Mouse (Mus musculus) lung, embryonic 14.5 days (tissue): ENCODE data around the gene Hoxd3. TPM values are rescaled to one million over a fixed set of nuclear protein-coding genes. Genes with fewer than 3 reads are reported as not detected.

Source experiments
- ATAC-seq: fragments of 200-750 bp; cut with Nextera tagmentation; 2 replicates; pipeline ENCODE4 v1.8.0; 2017; ENCODE audit warnings: mild to moderate bottlenecking, moderate TSS enrichment, moderate library complexity; ENCODE audit not compliant: insufficient read depth
- DNase-seq: peaks from one replicate; pipeline ENCODE4 v3.0.0-alpha.2; 2015
- H3K27ac ChIP-seq: fragments of 300-500 bp; sonication (generic); 2 replicates; pipeline ENCODE4 v1.5.1; 2014; ENCODE audit warnings: low read depth, mild to moderate bottlenecking, moderate library complexity
- H3K27me3 ChIP-seq: fragments of 300-500 bp; sonication (generic); 2 replicates; pipeline ENCODE4 v1.6.1; 2014; ENCODE audit warnings: low read length, control low read depth; ENCODE audit not compliant: insufficient read depth
- H3K36me3 ChIP-seq: fragments of 300-500 bp; sonication (generic); 2 replicates; pipeline ENCODE4 v1.6.1; 2014; ENCODE audit warnings: control low read depth; ENCODE audit not compliant: insufficient read depth
- H3K4me1 ChIP-seq: fragments of 300-500 bp; sonication (generic); 2 replicates; pipeline ENCODE4 v1.6.1; 2014; ENCODE audit warnings: antibody characterized with exemption, control low read depth; ENCODE audit not compliant: insufficient read depth
- H3K4me2 ChIP-seq: fragments of 300-500 bp; sonication (generic); 2 replicates; pipeline ENCODE4 v1.6.1; 2014; ENCODE audit warnings: mild to moderate bottlenecking
- H3K4me3 ChIP-seq: fragments of 300-500 bp; sonication (generic); 2 replicates; pipeline ENCODE4 v1.5.1; 2014; ENCODE audit warnings: low read depth, low read length
- H3K9ac ChIP-seq: fragments of 300-500 bp; sonication (generic); 2 replicates; pipeline ENCODE4 v1.6.1; 2014
- H3K9me3 ChIP-seq: fragments of 300-500 bp; sonication (generic); 2 replicates; pipeline ENCODE4 v1.6.1; 2016; ENCODE audit warnings: low read depth, low read length, control low read depth
- CTCF ChIP-seq: IDR thresholded peaks from 2 replicates; pipeline ENCODE4 v1.5.1; 2016; ENCODE audit warnings: antibody characterized with exemption, low read depth
- WGBS: fragments of 180-500 bp; shearing (Covaris S2); extraction: QIAGEN DNeasy Blood & Tissue Kit; methylation state at CpG from one replicate; pipeline ENCODE4 v1.1.7; 2014; 5-methylcytosine and 5-hydroxymethylcytosine counted together
- polyA plus RNA-seq: library from polyadenylated mRNA; unstranded; fragments of >200 nt; fragmentation: Nextera tagmentation; extraction: Ambion mirVana; gene quantifications from 2 replicates; pipeline ENCODE4 v1.2.1, GENCODE M21; 2014

Hoxd3 gene
- polyA plus RNA-seq, 1 experiment from 2014 or later = not detected

- DNase-seq (no peak), ATAC-seq (no peak)
- TF ChIP-seq CTCF = no peak
- peaks cover 99% of the 10 kb centered on the region for H3K27me3 ChIP-seq
- H3K9me3 ChIP-seq = no peaks in the 10 kb centered on the region
- H3K27ac ChIP-seq = no peak overlapping the region
- WGBS = 1% methylated on average over 3 of the region's 3 CpGs
- no peak overlapping the region for H3K4me3 ChIP-seq
- no peaks in the 10 kb centered on the region for H3K36me3 ChIP-seq
- no peak overlapping the region for H3K4me2 ChIP-seq
- no peaks in the 10 kb centered on the region for H3K4me1 ChIP-seq
- H3K9ac ChIP-seq = no peak overlapping the region
Observed at GRCm38 (mm10) chr2:74669230-74669578, 42.5 kb upstream of the Hoxd3 start.

GRCm38 (mm10) chr2:74669650-74670235 lies 42.0 kb upstream of the Hoxd3 start:
- Histone ChIP-seq H3K36me3 (no peaks in the 10 kb centered on the region), H3K4me2 (no peak overlapping the region), H3K4me3 (no peak overlapping the region), H3K4me1 (no peaks in the 10 kb centered on the region), H3K27me3 (peaks cover 99% of the 10 kb centered on the region), H3K27ac (no peak overlapping the region), H3K9me3 (no peaks in the 10 kb centered on the region), H3K9ac (no peak overlapping the region)
- no peak for DNase-seq
- WGBS = 1% methylated on average over 14 of the region's 14 CpGs
- no peak for ATAC-seq
- no peak for TF ChIP-seq CTCF

- no peak overlapping the region for H3K9ac ChIP-seq
Observed at GRCm38 (mm10) chr2:74670632-74671188, 41.0 kb upstream of the Hoxd3 start.

GRCm38 (mm10) chr2:74671847-74672246 lies 39.9 kb upstream of the Hoxd3 start:
- H3K4me1 ChIP-seq = no peaks in the 10 kb centered on the region
- H3K27ac ChIP-seq = no peak overlapping the region
- no peaks in the 10 kb centered on the region for H3K9me3 ChIP-seq
- no peak overlapping the region for H3K4me2 ChIP-seq
- ATAC-seq (no peak), DNase-seq (no peak)
- H3K36me3 ChIP-seq = no peaks in the 10 kb centered on the region
- no peak overlapping the region for H3K4me3 ChIP-seq
- WGBS = 14% methylated on average over 5 of the region's 5 CpGs
- no peak overlapping the region for H3K9ac ChIP-seq
- peaks cover 100% of the 10 kb centered on the region for H3K27me3 ChIP-seq
- TF ChIP-seq CTCF = no peak

More at GRCm38 (mm10) chr2:74670632-74671188, 41.0 kb upstream of the Hoxd3 start:
- Histone ChIP-seq H3K36me3 (no peaks in the 10 kb centered on the region), H3K27ac (no peak overlapping the region), H3K4me1 (no peaks in the 10 kb centered on the region), H3K4me3 (no peak overlapping the region), H3K27me3 (peaks cover 100% of the 10 kb centered on the region), H3K4me2 (no peak overlapping the region), H3K9me3 (no peaks in the 10 kb centered on the region)
- no peak for ATAC-seq
- DNase-seq = no peak
- TF ChIP-seq CTCF = no peak
- whole genome bisulfite sequencing = 6% methylated on average over 3 of the region's 3 CpGs

- H3K27me3 ChIP-seq = peaks cover 100% of the 10 kb centered on the region
- H3K27ac ChIP-seq = no peak overlapping the region
- TF ChIP-seq CTCF = peak; percentile 86
- peak overlapping the region; percentile 61 for H3K4me2 ChIP-seq
- H3K4me3 ChIP-seq = peak overlapping the region; percentile 27; the same call in 1 of the 2 replicates
- H3K36me3 ChIP-seq = no peaks in the 10 kb centered on the region
- 4% methylated on average over 40 of the region's 40 CpGs for WGBS
- no peaks in the 10 kb centered on the region for H3K4me1 ChIP-seq
- no peaks in the 10 kb centered on the region for H3K9me3 ChIP-seq
- ATAC-seq (peak; percentile 39; the same call in 1 of the 2 replicates), DNase-seq (peak; percentile 84)
- no peak overlapping the region for H3K9ac ChIP-seq
Observed at GRCm38 (mm10) chr2:74672481-74673362, 39.0 kb upstream of the Hoxd3 start.

- Histone ChIP-seq H3K27me3 (peaks cover 100% of the 10 kb centered on the region), H3K9ac (no peak overlapping the region), H3K4me2 (no peak overlapping the region), H3K27ac (no peak overlapping the region), H3K4me3 (no peak overlapping the region), H3K9me3 (no peaks in the 10 kb centered on the region), H3K4me1 (no peaks in the 10 kb centered on the region), H3K36me3 (no peaks in the 10 kb centered on the region)
- no peak for TF ChIP-seq CTCF
- 3% methylated on average over 24 of the region's 24 CpGs for WGBS
- no peak for ATAC-seq
- no peak for DNase-seq
Observed at GRCm38 (mm10) chr2:74673835-74674425, 37.8 kb upstream of the Hoxd3 start.
